Mouse (Mus musculus) liver, embryonic 14.5 days (tissue): Measurements from ENCODE around the gene Jak2.

Experiments used
- CTCF ChIP-seq: IDR thresholded peaks from 2 replicates; pipeline ENCODE4 v1.5.1; 2016; ENCODE audit warnings: antibody characterized with exemption, low read depth, control low read depth
- EP300 ChIP-seq: IDR thresholded peaks from 2 replicates; pipeline ENCODE4 v1.6.1; 2016; ENCODE audit warnings: antibody characterized with exemption, low read depth

- TF ChIP-seq CTCF: no peak
- peak; percentile 74 for TF ChIP-seq EP300
Measured at GRCm38 (mm10) chr19:29236658-29237385, 14.8 kb upstream of the Jak2 start.
